Mouse (Mus musculus) skeletal muscle tissue, adult 2 months (tissue): ENCODE results near the gene Cadm4.
"Not testable (repeated sequence)": the region's sequence is repeated elsewhere in the genome, so short reads cannot be mapped to it uniquely, and the experiment has no call there.

Experiments
- DNase-seq: peaks from one replicate; pipeline ENCODE4 v3.0.0-alpha.2; 2012; ENCODE audit warnings: low read depth, low spot score

Cadm4 gene

GRCm38 (mm10) chr7:24467886-24468285 is 13.9 kb upstream of the Cadm4 start:
- no peak for DNase-seq

DNA sequence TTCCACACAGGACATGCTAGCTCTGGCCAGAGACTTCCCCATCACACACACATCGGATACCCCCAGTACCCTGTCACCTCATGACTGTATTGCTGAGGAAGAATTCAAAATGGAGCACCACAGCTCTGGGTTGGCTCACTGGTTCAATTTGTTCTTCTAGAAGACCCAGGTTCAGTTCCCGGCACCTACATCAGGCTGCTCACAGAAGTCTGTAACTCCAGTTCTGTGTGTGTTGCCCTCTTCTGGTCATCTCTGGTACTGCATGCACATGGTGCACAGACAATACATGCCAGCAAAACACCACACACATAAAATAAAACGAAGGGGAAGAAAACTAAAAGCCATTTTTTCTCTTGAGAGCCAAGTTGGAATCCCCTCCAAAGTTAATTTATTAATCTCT is 12.7 kb upstream of the Cadm4 start:
- DNase-seq, result no peak

DNA sequence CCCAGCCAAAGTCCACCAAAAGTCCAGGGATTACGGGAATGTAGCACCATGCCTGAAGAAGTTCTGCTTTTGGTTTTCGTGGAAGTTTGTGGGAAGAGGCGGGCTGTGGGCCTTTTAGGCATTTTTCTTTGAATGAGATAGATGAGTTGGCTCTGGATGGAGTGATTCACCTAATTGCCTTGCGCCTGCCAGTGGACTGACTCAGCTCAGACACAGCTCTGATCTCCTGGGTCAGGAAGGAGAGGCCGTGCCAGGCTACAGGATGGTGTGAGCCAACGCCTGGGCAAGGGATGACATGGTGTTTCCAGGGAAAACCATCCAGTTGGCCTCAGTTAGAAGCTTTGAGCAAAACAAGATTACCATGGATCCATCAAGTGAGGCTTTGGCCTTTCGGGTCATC is 11.5 kb upstream of the Cadm4 start:
- no peak for DNase-seq

DNA sequence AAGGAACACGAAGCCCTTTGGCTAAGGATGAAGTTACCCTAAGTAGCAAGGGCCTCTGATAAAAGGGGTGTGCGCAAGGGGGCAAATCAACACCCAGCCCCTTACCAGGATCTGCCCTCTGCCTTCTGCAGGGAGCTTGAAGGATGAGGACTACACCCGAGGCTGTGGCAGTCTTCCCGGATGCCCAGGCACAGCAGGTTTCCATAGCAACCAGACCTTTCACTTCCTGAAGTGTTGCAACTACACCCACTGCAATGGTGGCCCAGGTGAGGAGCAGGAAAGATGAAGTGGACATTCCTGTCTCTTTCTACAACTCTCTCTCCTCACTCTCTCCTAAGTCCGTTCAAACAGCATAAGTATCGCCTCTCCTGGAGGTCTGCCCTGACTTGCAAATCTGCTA is 9.4 kb upstream of the Cadm4 start:
- no peak for DNase-seq

GRCm38 (mm10) chr7:24472937-24473336 is 8.9 kb upstream of the Cadm4 start:
- DNase-seq, result no peak

DNA sequence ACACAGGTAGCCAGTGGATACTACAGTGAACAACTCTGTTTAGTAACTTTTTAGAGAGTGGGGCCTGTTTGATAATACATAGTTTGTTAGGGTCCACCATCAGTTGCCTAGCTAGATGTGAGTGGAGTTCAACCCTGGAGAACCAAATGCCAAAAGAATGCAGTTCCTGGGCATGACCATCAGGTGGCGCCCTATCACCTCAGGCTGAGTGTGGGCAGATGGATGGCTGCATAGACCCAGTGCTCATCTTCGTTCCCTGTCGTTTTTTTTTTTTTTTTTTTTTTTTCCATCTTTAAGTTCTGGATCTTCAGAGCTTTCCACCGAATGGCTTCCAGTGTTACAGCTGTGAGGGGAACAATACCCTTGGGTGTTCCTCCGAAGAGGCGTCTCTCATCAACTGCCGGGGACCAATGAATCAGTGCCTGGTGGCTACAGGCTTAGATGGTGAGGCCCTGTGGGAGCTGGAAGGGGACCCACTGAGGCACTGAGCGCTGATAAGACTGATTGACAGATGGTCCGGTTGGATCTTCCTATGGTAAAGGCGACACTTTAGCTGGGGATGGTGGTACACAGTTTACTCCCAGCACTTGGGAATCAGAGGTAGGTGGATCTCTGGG is 7.8 kb upstream of the Cadm4 start:
- DNase-seq, result no peak

DNA sequence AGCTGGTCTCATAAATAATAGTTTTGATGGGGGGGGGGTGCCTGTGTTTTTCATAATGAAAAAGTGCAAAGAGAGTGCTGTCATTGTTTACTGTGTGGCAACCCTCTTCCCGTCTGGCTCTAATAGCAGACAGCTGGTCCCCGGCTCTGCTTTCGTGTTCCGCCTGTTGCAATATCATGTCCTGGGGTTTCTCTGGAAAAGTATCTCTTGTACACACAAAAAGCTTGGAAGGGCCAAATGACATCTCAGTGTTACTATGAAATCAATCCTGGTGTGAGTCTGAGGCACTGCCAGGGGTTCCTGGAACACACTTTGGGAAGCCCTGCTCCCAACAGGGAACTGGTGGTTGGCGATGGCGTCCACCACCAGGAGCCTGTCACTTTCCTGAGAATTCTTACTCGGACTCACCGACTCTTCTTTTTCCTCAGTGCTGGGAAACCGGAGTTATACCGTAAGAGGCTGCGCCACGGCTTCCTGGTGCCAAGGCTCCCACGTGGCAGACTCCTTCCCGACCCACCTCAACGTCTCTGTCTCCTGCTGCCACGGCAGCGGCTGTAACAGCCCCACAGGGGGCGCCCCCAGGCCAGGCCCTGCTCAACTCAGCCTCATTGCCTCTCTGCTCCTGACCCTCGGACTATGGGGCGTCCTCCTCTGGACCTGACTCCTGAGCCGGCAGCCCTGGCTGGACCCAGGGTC is 6.9 kb upstream of the Cadm4 start:
- DNase-seq, result no peak

DNA sequence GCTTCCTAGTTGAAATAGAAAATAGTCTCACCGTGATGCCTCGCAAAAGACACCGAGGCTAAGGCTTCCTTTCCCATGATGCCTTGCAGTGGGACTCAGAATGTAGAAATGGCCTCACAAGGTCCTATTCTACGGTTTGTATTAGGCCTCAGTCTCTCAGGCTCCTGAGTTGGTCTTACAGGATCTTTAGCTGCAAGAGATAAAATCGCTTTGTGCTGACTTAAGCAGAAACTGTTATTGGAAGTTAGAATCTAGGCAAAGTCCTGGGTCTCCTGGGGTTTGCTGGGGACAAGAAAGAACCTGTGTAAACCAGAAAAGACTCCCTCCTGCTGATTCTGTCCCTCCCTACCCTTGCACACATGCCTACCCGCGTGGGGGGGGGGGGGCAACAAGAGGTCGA is 5.5 kb upstream of the Cadm4 start:
- no peak for DNase-seq

DNA sequence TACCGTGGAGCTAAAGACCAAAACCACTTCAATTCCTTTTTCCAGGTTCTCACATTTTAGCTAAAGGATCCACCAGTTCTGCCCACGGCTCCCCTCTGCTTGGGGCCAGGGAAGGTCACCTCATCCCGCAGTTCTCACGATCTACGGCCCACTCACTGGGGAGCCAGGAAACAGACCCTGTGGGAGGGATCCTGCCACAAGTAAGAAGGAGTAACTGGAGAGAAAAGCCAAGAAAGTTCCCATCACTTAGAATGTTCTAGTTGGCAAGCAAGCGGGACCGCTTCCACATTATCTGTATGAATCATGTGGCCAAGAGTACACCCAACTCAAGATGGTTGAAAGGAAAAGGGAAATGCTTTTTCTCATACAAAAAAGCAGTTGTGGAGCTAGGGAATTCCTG is 5.0 kb upstream of the Cadm4 start:
- no peak for DNase-seq

GRCm38 (mm10) chr7:24478911-24479310 is 2.9 kb upstream of the Cadm4 start:
- no peak for DNase-seq

DNA sequence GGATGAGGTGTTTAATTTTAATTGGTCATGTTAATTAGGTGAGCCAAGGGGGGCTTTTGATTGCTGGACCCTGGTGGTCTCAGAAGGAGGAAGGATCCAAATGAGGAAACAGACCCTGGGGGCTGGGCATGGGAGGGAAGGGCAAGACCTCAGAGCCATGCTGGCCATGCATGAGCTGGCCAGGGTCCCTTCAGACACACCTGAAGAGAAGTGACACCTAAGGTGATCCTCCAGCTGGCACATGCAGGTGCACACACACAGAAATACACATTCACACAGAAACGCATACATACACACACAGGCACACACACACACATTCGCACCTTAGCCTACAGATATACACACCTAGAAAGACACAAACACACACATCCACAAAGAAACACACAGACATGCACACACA is 2.1 kb upstream of the Cadm4 start:
- DNase-seq, result no peak

GRCm38 (mm10) chr7:24480121-24480941 is 1.5 kb upstream of the Cadm4 start:
- DNase-seq, result peak; percentile 80

GRCm38 (mm10) chr7:24480986-24481473 is 793 bp upstream of the Cadm4 start:
- no peak for DNase-seq

DNA sequence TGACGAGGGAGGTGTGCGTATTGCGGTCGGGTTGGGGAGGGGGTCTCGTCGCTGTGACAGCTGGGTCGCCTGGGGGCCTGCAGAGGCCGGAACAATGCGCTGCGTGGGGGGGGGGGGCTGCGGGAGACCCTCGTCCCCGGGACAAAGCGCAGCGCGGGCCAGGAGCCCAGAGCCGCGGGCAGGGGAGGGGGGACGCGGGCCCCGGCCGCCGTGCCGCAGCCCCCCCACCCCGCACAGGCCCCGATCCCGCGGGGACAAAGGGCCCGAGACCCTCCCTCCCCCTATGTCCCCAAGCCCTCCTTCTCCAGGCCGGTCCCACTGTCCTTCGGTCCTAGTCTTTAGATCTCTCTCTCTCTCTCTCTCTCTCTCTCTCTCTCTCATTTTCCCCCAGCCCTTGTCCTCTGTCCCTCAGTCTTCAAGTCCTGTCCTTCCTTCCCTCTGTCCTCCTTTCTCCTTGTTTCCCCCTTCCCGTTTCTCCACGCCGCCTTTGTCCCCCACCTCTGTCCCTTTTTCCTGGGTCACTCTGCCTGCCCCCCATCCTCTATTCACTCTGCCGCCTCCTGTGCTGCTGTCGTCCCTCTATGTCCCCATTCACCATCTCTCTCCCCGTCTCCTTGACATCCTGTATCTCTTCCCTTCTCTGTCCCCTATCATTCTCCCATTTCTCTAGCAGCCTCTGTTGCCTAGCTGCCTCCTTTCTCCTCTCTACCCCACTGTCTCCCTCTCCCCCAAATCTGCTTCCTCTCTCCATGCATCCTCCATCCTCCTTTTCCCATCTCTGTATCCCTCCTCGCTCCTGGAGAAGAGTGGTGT is 591 bp downstream of the Cadm4 start:
- no peak for DNase-seq

GRCm38 (mm10) chr7:24483291-24483690 is 1.5 kb downstream of the Cadm4 start:
- DNase-seq, result not testable (repeated sequence)

DNA sequence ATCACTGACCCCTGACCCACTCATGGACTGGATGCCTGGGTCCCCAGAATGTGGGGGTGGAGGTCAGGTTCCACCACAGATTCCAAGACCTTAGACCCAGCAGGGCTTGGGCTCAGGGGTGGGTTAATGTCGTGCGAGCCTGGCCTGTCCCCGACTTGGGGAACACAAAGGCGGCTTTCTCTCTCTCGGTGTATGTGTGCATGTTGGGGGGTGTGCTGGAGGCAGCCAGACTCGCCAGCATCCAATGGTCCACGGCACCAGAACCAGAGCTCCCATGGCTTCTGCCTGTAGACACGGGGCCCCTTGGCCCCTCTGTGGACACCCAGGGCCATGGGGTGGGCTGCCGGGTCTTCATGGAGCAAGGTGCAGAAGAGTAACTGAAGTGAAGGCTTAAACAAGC is 3.7 kb downstream of the Cadm4 start:
- no peak for DNase-seq

DNA sequence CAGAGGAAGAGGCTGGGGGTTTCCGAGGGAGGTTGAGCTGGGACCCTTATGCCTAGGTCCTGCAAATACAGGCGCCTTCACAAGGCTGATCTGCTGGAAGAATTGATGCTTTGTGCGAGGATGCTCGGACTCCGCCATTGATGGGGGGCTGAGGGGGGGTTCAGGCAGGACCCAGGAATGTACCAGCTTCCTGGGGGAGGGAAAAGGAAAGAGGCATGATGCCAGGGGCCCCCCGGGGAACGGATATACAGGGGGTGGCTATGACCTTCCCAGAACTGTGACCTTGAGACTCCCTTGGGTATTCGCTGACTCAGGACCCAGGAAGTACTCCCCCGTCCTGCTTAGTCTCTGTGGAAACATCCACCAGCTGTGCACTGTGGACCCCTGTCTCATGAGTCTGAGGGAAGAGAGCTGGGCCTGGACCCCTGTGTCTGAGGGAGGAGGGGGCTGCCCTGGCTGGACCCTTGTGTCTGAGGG is 4.9 kb downstream of the Cadm4 start:
- no peak for DNase-seq

DNA sequence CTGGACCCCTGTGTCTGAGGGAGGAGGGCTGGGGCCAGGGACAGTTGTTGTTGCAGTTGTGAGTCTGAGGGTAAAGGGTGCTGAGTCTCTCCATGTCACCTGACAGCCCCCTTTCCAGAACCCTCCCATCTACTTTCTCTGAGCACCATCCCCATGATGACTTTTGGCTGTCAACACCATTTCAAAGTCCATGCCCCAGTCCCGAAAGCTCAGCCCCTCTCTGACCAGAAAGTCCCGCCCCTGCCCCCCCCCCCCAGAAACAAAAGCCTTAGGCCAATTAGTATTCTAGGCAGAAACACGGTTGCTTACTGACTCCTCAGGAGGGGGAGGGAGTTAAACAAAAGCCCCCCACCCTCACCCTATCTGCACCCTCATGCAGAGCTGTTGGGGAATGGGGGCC is 5.6 kb downstream of the Cadm4 start:
- no peak for DNase-seq

- no peak for DNase-seq
Observed at GRCm38 (mm10) chr7:24488303-24488702, 6.5 kb downstream of the Cadm4 start.

GRCm38 (mm10) chr7:24499856-24500577 is 18.2 kb downstream of the Cadm4 start:
- DNase-seq, result no peak

- no peak for DNase-seq
Observed at GRCm38 (mm10) chr7:24500929-24501328, 19.1 kb downstream of the Cadm4 start.
